Mouse (Mus musculus) spleen, postnatal 36 days (tissue): Measurements from ENCODE around the gene Capn13.
"Not testable (repeated sequence)": the region's sequence is repeated elsewhere in the genome, so short reads cannot be mapped to it uniquely, and the experiment has no call there.

Source experiments
- DNase-seq, 2 experiments: peaks; one replicate each; pipeline ENCODE4 v3.0.0; 2022; ENCODE audit warnings: low spot score in 2 of 2, mixed read lengths in 1 of 2

Capn13 gene

GRCm38 (mm10) chr17:73343632-73344390 is 56.9 kb downstream of the Capn13 start:
- no peak for DNase-seq

DNA sequence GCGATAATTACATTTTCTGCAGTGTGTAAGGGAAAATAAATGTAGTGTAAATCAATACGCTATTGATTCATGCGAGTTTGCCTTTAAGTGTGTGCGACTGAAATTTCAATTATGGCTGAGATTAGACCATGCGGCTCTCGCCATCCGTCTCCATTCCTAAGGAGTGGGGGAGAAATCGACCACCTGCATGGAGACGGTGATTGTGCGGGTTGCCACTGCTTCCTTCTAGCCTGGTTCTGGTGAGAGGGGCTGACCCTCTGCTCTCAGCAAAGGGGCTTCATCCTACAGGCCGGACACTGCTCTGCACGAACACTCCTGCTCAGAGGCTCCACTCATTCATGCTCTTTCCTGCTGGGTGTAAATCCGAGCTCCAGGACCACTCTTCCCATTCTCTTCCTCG is 58.0 kb downstream of the Capn13 start:
- DNase-seq, result no peak

DNA sequence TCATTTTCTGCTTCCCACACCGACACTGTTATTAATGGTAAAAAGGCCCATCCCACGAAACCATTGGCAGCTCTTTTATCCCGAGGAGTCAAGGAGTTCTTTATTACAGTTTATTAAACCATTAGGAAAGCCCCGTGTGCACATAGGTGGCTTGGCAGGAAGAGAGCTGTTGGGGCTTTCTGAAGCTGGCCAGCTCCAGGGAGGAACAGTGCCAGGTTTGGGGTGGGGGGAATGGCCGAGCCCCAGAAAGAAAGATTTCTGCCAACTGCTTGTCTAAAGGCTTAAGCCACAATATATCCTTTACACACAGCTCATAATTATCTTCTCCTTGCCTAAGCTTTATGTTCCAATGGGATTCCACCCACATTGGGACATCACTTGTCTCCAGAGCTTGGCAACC is 71.6 kb downstream of the Capn13 start:
- no peak for DNase-seq

GRCm38 (mm10) chr17:73325314-73325713 is 75.4 kb downstream of the Capn13 start:
- no peak for DNase-seq

- DNase-seq, result no peak
These were observed 75.9 kb downstream of the Capn13 start for GRCm38 (mm10) chr17:73324732-73325131.

- DNase-seq, result no peak
These were observed 76.7 kb downstream of the Capn13 start for GRCm38 (mm10) chr17:73323981-73324380.

- no peak for DNase-seq
These were observed 85.9 kb downstream of the Capn13 start for GRCm38 (mm10) chr17:73314786-73315185.

DNA sequence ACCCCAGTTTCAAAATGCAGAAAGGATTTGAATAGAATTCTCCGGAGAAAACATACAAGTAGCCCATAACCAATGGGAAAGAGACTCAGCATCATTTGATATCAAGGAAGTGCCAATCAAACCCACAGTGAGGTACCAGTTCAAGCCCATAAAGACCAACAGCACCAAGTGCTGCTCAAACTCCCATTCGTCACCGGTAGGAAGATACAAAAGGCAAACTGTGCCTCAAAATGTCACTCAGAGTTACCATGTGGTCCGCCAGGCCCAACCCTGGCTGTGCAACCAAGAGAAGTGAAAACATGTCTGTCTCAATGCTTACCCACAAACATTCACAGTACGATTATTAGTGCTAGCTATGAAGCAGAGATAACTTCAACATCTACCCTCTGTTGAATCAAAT is 89.2 kb downstream of the Capn13 start:
- no peak for DNase-seq

- DNase-seq, result no peak
These were observed 92.0 kb downstream of the Capn13 start for GRCm38 (mm10) chr17:73308691-73309090.

GRCm38 (mm10) chr17:73306626-73307025 is 94.0 kb downstream of the Capn13 start:
- no peak for DNase-seq

- peak; percentile 8 to 21 for DNase-seq
These were observed 95.0 kb downstream of the Capn13 start for GRCm38 (mm10) chr17:73305622-73306021.

GRCm38 (mm10) chr17:73304086-73304812 is 96.4 kb downstream of the Capn13 start:
- peak in 1 of 2 experiments; percentile 14 for DNase-seq

DNA sequence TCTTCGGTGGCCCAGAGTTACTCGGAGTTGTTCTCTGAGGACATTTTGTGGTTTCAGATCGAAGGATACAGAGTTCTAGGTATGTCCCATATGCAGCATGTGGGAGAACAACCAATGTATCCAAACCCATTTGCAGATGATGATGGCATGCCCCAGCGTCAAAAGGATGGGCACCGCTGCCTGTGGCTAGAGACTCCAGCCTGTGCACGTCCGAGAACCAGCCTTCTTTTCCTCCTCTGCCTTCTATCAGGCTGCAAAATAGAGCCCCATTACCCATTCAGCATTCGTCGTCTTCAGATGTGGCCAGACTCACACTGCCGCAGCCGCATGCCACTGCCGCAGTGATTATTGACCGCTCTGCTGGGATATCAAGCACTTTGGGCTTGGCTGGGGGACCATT is 97.0 kb downstream of the Capn13 start:
- no peak for DNase-seq

- peak; percentile 35 to 47 for DNase-seq
These were observed 97.4 kb downstream of the Capn13 start for GRCm38 (mm10) chr17:73303217-73303616.

DNA sequence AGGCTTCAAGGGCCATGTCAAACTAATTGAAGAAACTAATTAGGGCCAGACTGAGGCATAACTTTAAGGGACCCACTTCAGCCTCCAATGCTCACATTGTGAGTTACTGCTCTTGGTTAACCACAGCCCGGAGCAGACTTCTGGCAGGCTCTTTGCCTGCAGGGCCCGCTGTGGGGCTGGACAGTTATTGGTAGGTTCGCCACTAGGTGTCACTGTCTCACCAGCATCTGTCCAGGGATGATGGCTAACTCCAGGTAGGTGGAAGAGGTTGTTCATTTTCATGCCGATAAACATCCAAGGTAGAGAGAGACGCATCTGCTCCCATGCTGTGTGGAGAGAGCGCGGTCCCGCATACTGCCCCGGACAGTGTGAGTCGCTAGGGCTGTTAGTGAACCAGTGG is 98.6 kb downstream of the Capn13 start:
- peak; percentile 77 to 80 for DNase-seq

- peak; percentile 55 to 64 for DNase-seq
These were observed 99.2 kb downstream of the Capn13 start for GRCm38 (mm10) chr17:73301258-73302050.

- no peak for DNase-seq
These were observed 100.4 kb downstream of the Capn13 start for GRCm38 (mm10) chr17:73300147-73300880.

DNA sequence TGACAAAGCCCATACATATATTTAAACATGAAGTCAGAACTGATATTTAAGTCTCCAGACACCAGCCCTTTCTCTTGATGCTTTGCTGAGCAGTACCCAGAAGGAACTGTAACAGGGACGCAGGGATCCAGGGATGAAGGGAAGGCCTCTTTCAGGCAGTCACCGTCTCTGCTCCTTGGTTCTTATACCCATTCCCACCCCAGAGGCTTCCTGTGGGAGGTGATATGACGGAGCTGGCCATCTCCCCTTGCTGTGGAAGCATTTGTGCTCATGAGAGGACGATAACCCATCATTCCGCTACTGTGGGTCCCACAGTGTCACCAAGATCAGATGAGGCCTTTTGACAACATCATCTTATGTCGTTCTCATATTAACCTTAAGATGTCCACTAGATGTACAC is 101.7 kb downstream of the Capn13 start:
- DNase-seq, result no peak

GRCm38 (mm10) chr17:73296855-73297254 is 103.8 kb downstream of the Capn13 start:
- peak; percentile 22 to 52 for DNase-seq

GRCm38 (mm10) chr17:73293237-73293636 is 107.4 kb downstream of the Capn13 start:
- no peak for DNase-seq

GRCm38 (mm10) chr17:73284301-73284700 is 116.4 kb downstream of the Capn13 start:
- DNase-seq, result no peak

DNA sequence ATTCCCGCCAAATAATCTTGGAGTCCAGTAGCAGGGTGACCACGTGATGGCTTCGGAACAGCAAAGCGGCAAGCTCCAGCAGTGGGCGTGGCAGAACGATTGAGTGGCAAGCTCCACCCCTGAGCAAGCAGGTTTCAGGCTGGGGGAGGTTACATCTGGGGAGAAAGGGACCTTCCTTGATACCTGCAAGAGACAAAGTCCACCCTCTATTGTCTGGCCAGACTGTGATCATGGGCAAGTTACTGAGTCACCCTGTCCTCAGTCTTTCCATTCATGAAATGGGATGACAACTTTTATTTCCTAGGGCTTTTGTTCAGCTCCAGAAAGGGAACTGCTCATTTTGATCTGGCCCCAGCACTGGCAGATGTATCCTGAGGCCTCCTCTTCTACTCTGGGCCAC is 118.0 kb downstream of the Capn13 start:
- not testable (repeated sequence) for DNase-seq
